Mouse (Mus musculus): ENCODE data around the gene Bckdhb.

DNA sequence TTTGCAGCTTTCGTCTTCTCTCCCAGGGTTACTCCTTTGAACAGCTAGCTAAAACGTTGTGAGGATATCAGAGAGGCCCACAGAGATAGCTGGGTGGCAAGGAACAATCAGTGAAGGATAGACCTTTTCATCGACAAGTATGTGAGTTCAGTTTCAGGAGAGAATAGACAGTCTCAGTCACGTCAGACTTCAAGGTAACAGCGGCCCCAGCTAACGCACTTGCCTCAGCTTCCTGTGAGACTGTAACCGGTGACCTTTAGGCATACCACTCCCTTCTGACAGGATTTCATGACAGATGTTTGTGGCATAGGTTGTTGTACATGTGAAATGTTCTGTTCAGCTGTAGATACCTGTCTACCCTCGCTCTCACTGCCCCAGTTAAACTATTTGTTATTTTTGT lies 31.9 kb upstream of the Bckdhb start:
- TF ChIP-seq CTCF (IDR thresholded peaks at IDR 0.05; ENCODE audit: low read depth) (no peak), EP300 (IDR thresholded peaks at IDR 0.05; ENCODE audit: low read depth) (no peak)

All from liver, embryonic 14.5 days (tissue).